Mouse (Mus musculus) cerebellum, postnatal 25 days (tissue): ENCODE results near the gene 4930453N24Rik.
A peak's percentile ranks its signal among the peaks of the same experiment; 100 is the strongest.

Experiments
- DNase-seq, 2 experiments: peaks; one replicate each; pipeline ENCODE4 v3.0.0; 2021; ENCODE audit warnings: mixed read lengths in 2 of 2

4930453N24Rik gene

GRCm38 (mm10) chr16:64770521-64771430, at the start of gene 4930453N24Rik:
Gene 4930453N24Rik (minus strand): TSS chr16:64771161.
- DNase-seq = peak; percentile 89 to 93

- no peak for DNase-seq
Observed at GRCm38 (mm10) chr16:64817094-64817765, 46.3 kb upstream of the 4930453N24Rik start.

GRCm38 (mm10) chr16:64803041-64803440, 32.1 kb upstream of the 4930453N24Rik start:
- DNase-seq = no peak

- DNase-seq = no peak
Observed at GRCm38 (mm10) chr16:64801638-64802037, 30.7 kb upstream of the 4930453N24Rik start.

GRCm38 (mm10) chr16:64800393-64800792, 29.4 kb upstream of the 4930453N24Rik start:
- no peak for DNase-seq

- DNase-seq = no peak
Observed at GRCm38 (mm10) chr16:64794802-64795201, 23.8 kb upstream of the 4930453N24Rik start.

GRCm38 (mm10) chr16:64789706-64790105, 18.7 kb upstream of the 4930453N24Rik start:
- DNase-seq = no peak

- no peak for DNase-seq
Observed at GRCm38 (mm10) chr16:64775516-64775915, 4.6 kb upstream of the 4930453N24Rik start.

- peak in 1 of 2 experiments; percentile 19 for DNase-seq
Observed at GRCm38 (mm10) chr16:64771431-64771818, 464 bp upstream of the 4930453N24Rik start.

- DNase-seq = peak in 1 of 2 experiments; percentile 15
Observed at GRCm38 (mm10) chr16:64766696-64767300, 4.2 kb downstream of the 4930453N24Rik start.

- DNase-seq = no peak
Observed at GRCm38 (mm10) chr16:64759245-64759626, 11.7 kb downstream of the 4930453N24Rik start.

- no peak for DNase-seq
Observed at GRCm38 (mm10) chr16:64758561-64759244, 12.3 kb downstream of the 4930453N24Rik start.

- no peak for DNase-seq
Observed at GRCm38 (mm10) chr16:64757666-64758400, 13.1 kb downstream of the 4930453N24Rik start.

- no peak for DNase-seq
Observed at GRCm38 (mm10) chr16:64756321-64756720, 14.6 kb downstream of the 4930453N24Rik start.

GRCm38 (mm10) chr16:64754743-64755139, 16.2 kb downstream of the 4930453N24Rik start:
- DNase-seq = no peak

GRCm38 (mm10) chr16:64753990-64754742, 16.8 kb downstream of the 4930453N24Rik start:
- no peak for DNase-seq

- DNase-seq = peak; percentile 79 to 86
Observed at GRCm38 (mm10) chr16:64748237-64748636, 22.7 kb downstream of the 4930453N24Rik start.

- no peak for DNase-seq
Observed at GRCm38 (mm10) chr16:64745089-64745488, 25.9 kb downstream of the 4930453N24Rik start.

- DNase-seq = no peak
Observed at GRCm38 (mm10) chr16:64737289-64737688, 33.7 kb downstream of the 4930453N24Rik start.

GRCm38 (mm10) chr16:64723273-64724057, 47.5 kb downstream of the 4930453N24Rik start:
- peak; percentile 85 to 90 for DNase-seq
